Mouse (Mus musculus) bone marrow, adult 2 months (tissue): Measurements from ENCODE around the gene Slc25a11.

Experiments
- CTCF ChIP-seq: fragments of 200-500 bp; IDR thresholded peaks from 2 replicates; pipeline ENCODE4 v1.5.1; 2011; ENCODE audit warnings: low read length, control low read depth; ENCODE audit not compliant: control insufficient read depth, insufficient read depth
- POLR2A ChIP-seq: fragments of 200-500 bp; IDR thresholded peaks from 2 replicates; pipeline ENCODE4 v1.6.1; 2011; ENCODE audit warnings: low read depth, mild to moderate bottlenecking, control low read depth, low read length, borderline replicate concordance; ENCODE audit not compliant: control insufficient read depth

DNA sequence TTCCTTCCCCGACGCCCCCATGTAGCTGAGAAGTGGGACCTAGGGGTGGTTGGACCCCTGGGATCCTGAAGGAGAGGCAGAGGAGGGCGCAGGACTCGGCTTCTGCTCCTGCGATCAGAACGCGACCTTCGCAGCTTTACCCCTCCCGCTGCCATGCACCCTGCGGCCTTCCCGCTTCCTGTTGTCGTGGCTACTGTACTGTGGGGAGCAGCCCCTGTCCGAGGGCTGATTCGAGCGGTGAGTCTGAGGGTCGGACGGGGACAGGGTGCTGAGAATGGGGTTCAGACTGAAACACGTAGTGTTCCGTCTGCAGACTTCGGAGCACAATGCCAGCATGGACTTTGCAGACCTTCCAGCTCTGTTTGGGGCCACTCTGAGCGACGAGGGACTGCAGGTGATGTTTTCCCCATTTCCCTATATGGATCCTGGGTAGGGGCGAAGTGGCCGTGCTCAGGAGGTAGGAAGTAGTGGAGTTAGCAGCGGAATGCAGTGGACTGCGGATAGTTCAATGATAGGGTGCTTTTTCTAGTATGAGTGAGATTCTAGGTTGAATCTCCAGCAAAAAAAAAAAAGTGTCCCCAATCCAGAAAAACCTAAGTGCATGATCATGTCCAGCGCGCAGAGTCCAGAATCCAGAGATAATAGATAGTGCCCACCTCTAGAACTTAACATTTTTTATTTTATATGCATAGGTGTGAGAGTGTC lies 589 bp upstream of the Slc25a11 start:
- TF ChIP-seq POLR2A = peak; percentile 47; the same call in 1 of the 2 replicates
- no peak for TF ChIP-seq CTCF
